Comparison of ENCODE assay signal across 28 mouse cellular contexts in genomic region chr13:94250188-94250587, GRCm38 (mm10).
"Had no signal": no experiment of that assay in that cellular context is flagged by ENCODE, and none has a peak within 500 bp of the region (broad histone marks: within the 10 kb centered on the region; RNA-seq: fewer than 3 reads in every experiment).

No protein-coding gene starts in this region.

- ATAC-seq: forebrain, embryonic 13.5 days; forebrain, embryonic 14.5 days; forebrain, embryonic 15.5 days; forebrain, embryonic 16.5 days; forebrain, postnatal 0 days had no signal

- H3K36me3 ChIP-seq: embryonic facial prominence, embryonic 10.5 days; embryonic facial prominence, embryonic 12.5 days; embryonic facial prominence, embryonic 15.5 days; forebrain, embryonic 10.5 days; forebrain, embryonic 12.5 days; forebrain, embryonic 15.5 days had no signal

- H3K4me3 ChIP-seq: embryonic facial prominence, embryonic 10.5 days; embryonic facial prominence, embryonic 12.5 days; embryonic facial prominence, embryonic 13.5 days; embryonic facial prominence, embryonic 15.5 days; erythroblast, embryonic 14.5 days; forebrain, embryonic 10.5 days; forebrain, embryonic 12.5 days; forebrain, embryonic 13.5 days; forebrain, embryonic 15.5 days; gastrocnemius, adult 2 months had no signal

- H3K9me3 ChIP-seq: embryonic facial prominence, embryonic 10.5 days; embryonic facial prominence, embryonic 12.5 days; embryonic facial prominence, embryonic 13.5 days; embryonic facial prominence, embryonic 15.5 days; forebrain, embryonic 10.5 days; forebrain, embryonic 12.5 days; forebrain, embryonic 13.5 days; forebrain, embryonic 15.5 days had no signal

- H3K4me1 ChIP-seq: embryonic facial prominence, embryonic 10.5 days; embryonic facial prominence, embryonic 12.5 days; embryonic facial prominence, embryonic 13.5 days; embryonic facial prominence, embryonic 15.5 days; forebrain, embryonic 13.5 days; forebrain, embryonic 15.5 days had no signal

- H3K27ac ChIP-seq: embryonic facial prominence, embryonic 10.5 days; embryonic facial prominence, embryonic 12.5 days; embryonic facial prominence, embryonic 13.5 days; embryonic facial prominence, embryonic 15.5 days; forebrain, embryonic 10.5 days; forebrain, embryonic 12.5 days; forebrain, embryonic 13.5 days; forebrain, embryonic 15.5 days; gastrocnemius, adult 2 months had no signal

- DNase-seq: cerebellum, adult 18-20 months; cerebellum, adult 2 months; cerebellum, adult 8-10 months; cerebellum, adult 9-10 months; cerebellum, adult 9-11 months; cerebellum, postnatal 10 days; cerebellum, postnatal 14 days; cerebellum, postnatal 25 days; cerebellum, postnatal 36 days; embryo, embryonic 11 days; forebrain, postnatal 0 days; gastrocnemius, adult 2 months; gastrocnemius, postnatal 10 days; gastrocnemius, postnatal 14 days; gastrocnemius, postnatal 25 days; gastrocnemius, postnatal 36 days; heart, adult 11 months had no signal

- H3K27me3 ChIP-seq: embryonic facial prominence, embryonic 12.5 days; embryonic facial prominence, embryonic 13.5 days; embryonic facial prominence, embryonic 15.5 days; forebrain, embryonic 12.5 days; forebrain, embryonic 13.5 days; forebrain, embryonic 15.5 days had no signal

- H3K9ac ChIP-seq: embryonic facial prominence, embryonic 12.5 days; embryonic facial prominence, embryonic 13.5 days; embryonic facial prominence, embryonic 15.5 days; forebrain, embryonic 12.5 days; forebrain, embryonic 13.5 days; forebrain, embryonic 15.5 days; forebrain, postnatal 0 days had no signal

- H3K4me2 ChIP-seq: embryonic facial prominence, embryonic 12.5 days; embryonic facial prominence, embryonic 13.5 days; embryonic facial prominence, embryonic 15.5 days; forebrain, embryonic 12.5 days; forebrain, embryonic 13.5 days; forebrain, embryonic 15.5 days had no signal
